Mouse (Mus musculus) layer of hippocampus, adult 9-10 months (tissue): ENCODE data around the gene Hhatl.

Source experiments
- DNase-seq: peaks from one replicate; pipeline ENCODE4 v3.0.0; 2022; ENCODE audit warnings: low spot score

Gene Hhatl

DNA sequence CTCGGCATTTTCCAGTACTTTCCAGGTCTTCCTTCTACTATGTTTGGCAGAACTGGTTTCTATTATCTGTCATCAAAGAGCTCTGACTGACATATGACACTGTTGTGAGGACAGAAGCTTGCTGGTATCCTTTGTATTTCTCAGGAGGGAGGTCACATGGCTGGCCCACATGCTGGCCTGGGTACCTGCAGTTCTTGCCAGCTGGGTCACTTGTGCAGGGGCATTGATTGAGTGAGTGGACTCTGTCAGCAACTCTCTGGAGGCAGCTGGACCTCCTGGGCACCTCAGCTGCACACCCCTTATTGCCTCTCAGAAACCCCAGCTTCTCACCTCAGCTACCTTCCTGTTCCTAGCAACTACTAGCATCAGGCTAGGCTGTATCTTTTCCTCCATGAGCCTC is 15.2 kb upstream of the Hhatl start:
- no peak for DNase-seq

DNA sequence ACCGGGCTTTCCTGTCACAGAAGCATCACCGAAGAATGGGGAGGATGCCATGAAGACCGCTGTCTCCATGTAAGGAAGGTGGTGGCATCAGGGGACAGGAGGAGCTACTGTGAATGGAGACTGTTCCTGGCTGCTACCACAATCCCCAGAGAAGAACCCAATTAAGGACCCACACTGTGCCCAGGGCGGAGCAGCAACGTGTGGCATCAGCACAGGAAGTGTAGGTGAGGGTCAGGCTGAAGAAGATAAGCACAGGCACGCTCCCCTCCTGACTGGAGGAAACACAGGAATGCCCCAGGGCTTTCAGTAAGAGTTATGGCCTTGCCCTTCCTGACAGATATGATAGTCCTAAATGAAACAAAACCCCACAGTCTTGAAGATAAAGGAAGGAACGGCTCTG is 10.4 kb upstream of the Hhatl start:
- no peak for DNase-seq

DNA sequence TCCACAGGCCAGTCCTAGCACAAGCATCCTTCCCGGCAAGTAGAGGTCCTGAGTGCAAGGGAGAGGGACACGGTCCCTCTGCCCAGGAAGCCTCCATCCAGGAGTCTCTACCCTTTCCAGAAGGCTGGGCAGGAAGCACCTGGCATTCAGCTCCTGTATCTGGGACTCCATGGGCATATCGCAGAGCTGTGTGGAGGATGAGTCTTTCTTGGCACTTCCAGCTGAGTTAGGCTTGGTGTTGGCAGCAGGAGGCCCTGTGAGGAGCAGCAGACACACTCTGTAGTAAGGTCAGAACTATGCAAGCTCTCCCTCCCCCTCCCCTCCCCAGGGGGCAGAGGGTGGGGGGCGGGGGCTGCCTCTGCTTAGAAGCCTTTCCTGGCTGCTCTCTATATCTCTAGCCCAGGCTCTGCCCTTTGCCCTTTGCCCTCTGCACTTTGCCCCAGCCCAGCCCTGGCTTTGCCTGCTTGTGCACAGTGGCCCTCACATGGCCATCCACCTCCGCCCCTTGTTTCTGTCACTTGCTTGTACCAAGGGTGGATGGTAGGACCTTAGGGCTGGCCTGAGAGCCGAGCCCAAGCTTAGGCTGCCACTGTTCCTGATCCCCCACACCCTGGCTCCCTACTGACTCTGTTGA is 6.7 kb upstream of the Hhatl start:
- no peak for DNase-seq

DNA sequence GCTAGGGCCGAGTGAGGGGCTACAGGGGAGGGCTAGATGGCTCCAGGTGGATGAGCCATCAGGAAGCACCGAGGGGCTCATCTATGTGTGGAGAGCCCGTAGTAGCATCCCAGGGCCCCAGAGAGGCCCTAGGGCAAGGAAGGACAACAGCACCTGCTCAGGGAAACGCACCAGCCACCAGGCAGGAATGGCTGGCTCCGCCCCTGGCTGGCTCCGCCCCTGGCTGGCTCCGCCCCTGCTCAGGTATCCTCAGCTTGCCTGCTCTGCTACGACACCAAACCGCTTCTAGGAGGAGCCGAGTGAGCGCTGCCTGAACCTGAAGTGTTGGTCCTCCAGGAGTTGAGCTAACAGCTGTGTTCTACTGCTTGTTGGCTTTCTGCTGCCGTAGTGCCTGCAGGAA is 5.4 kb upstream of the Hhatl start:
- DNase-seq = no peak

DNA sequence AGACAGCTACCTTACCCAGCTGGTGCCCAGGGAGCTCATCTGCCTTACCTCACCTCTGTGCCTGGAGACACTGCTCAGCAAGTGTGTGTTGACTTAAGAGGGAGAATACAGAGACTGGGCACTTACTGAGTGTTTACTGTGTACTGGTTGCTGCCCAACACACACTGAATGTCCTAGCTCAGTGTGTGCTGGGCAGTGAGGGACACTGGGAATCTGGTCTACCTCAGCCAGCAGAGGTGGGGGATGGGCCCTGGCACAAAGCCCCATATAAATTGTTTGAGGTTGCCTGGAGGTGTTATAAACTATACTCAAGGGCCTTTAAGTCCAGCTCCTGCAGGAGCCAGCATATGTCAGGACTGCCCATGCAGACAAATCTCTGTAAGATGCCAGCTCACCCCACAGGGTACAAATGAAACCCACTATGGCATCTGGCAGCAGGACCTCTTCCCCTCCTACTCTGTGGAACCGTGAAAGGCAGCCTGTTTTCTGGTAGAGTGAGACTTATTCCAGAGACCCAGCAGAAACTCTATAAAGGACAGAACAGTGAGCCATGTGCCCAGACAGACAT is 2.7 kb upstream of the Hhatl start:
- no peak for DNase-seq

- no peak for DNase-seq
Observed at GRCm38 (mm10) chr9:121791206-121791605, 1.1 kb downstream of the Hhatl start.

GRCm38 (mm10) chr9:121786359-121786758 is 5.9 kb downstream of the Hhatl start:
- no peak for DNase-seq

DNA sequence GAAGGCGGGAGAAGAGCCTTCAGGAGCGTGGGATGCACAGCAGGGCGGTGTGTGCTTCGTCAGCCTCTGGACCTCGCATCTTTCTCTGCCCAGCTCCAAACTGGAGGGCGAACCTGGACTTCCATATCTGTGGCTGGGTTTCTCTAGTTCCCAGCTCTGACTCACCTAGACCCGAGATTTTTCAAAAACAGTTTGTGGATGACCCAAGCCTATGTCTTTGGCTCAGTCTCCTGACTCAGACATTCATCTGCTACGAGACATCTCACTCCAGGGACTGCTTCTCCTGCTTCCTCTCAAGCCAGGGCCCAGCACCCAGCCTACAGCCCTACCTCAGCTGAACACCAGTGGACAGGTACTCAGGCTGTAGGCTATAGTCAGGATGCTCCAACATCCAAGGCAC is 7.0 kb downstream of the Hhatl start:
- DNase-seq = no peak

GRCm38 (mm10) chr9:121784801-121785200 is 7.5 kb downstream of the Hhatl start:
- DNase-seq = no peak

DNA sequence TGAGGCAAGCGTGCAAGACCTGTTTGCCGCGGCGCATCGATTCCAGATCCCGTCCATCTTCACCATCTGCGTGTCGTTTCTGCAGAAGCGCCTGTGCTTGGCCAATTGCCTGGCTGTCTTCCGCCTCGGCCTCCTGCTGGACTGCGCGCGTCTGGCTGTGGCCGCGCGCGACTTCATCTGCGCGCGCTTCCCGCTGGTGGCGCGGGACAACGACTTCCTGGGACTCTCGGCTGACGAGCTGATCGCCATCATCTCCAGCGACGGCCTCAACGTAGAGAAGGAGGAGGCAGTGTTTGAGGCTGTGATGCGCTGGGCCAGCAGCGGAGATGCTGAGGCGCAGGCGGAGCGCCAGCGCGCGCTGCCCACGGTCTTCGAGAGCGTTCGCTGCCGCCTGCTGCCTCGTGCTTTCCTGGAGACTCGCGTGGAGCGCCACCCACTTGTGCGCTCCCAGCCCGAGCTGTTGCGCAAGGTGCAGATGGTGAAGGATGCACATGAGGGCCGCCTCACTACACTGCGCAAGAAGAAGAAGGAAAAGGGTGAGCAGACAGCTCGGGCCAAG is 14.2 kb downstream of the Hhatl start:
- no peak for DNase-seq

DNA sequence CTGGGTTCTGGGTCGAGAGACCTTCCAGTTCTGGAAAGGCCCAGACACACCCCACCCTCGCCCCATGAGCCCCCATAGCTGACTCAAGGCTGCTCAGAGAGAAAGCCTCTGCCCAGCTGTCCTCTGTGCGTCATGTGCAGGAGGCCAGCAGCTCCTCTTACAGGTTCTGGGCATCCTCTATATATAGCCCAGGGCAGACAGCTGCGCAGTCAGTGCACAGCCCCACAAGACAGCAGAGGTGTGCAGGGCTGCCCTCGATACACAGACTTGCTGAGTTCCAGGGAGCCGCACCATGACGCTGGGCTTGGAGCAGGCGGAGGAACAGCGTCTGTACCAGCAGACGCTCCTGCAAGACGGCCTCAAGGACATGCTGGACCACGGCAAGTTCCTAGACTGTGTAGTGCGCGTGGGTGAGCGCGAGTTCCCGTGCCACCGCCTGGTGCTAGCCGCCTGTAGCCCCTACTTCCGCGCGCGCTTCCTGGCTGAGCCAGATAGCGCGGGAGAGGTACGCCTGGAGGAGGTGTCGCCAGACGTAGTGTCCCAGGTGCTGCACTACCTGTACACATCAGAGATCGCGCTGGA is 14.7 kb downstream of the Hhatl start, which contains the start of gene Klhl40:
Gene Klhl40 (plus strand): TSS at position 124 of the 582 bp plus-strand sequence.
- DNase-seq = no peak

GRCm38 (mm10) chr9:121776511-121776910 is 15.8 kb downstream of the Hhatl start:
- DNase-seq = no peak

DNA sequence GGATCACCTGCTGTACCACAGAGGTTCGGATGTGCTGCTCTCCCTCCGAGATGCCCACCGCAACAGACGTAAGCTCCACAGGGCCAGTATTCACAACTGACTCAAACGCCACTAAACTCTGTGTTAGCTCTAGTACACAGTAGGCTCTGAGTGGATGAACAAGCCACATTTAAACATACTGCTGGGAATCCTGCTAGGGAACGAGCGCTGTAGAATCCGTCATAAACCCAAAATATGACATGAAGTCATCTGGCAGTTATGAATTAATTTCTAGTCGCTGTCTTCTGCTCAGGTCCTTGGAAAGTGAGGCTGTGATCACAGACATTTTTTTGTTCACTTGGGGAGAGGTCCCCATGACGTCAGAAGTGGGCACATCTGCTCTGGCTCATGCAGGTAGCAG is 16.4 kb downstream of the Hhatl start:
- DNase-seq = no peak

- DNase-seq = no peak
Observed at GRCm38 (mm10) chr9:121772412-121772811, 19.9 kb downstream of the Hhatl start.

DNA sequence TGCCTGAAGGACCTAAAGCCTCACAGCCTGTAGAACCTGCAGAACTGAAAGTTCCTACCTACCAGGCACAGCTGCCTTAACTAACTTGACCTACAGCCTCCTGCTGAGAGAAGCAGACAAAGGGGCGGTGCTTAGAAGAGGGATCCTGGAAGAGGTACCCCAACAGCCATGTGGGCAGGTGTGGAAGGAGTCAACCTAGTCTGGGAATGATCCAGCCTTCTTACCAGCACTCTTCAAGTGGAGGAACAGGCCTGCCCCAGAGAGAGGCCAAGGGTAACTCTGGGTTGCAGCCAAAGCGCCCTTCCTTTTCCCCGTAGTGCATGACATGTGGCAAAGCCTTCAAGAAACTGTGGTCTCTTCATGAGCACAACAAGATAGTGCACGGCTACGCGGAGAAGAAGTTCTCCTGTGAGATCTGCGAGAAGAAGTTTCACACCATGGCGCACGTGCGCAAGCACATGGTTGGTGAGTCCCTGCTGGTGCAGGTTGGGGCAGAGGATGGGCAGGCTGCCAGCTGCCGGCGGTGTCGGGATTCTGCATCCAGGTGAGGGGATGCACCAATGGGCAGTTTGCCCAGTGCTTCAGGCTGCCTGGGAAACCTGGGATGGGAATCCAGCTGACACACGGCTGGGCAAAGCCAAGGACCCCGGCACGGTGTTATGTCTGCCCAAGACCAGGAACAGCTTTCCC is 27.0 kb downstream of the Hhatl start:
- DNase-seq = no peak

GRCm38 (mm10) chr9:121763716-121764115 is 28.6 kb downstream of the Hhatl start:
- no peak for DNase-seq

- DNase-seq = no peak
Observed at GRCm38 (mm10) chr9:121762761-121763160, 29.5 kb downstream of the Hhatl start.

DNA sequence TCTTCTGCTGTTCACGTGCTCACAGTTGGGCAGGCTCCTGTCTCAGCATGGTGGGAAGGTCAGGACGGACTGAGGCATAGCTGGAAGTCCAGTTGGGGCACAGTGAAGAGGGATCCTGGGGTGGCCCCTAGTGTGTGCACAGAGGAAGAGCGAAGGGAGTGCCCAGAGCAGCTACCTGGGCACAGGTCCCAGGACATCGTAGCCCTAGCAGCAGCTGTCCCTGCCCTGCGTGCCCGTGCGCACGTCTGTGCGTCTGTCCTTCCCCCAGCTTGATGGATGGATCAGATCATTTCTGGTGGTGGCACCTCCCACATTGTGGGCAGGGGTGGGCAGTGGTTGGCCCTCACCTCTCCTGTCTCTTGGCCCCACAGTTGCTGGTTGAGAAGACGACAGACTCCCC is 30.1 kb downstream of the Hhatl start:
- DNase-seq = no peak

- no peak for DNase-seq
Observed at GRCm38 (mm10) chr9:121761787-121762186, 30.5 kb downstream of the Hhatl start.

- DNase-seq = no peak
Observed at GRCm38 (mm10) chr9:121761091-121761665, 31.1 kb downstream of the Hhatl start.

DNA sequence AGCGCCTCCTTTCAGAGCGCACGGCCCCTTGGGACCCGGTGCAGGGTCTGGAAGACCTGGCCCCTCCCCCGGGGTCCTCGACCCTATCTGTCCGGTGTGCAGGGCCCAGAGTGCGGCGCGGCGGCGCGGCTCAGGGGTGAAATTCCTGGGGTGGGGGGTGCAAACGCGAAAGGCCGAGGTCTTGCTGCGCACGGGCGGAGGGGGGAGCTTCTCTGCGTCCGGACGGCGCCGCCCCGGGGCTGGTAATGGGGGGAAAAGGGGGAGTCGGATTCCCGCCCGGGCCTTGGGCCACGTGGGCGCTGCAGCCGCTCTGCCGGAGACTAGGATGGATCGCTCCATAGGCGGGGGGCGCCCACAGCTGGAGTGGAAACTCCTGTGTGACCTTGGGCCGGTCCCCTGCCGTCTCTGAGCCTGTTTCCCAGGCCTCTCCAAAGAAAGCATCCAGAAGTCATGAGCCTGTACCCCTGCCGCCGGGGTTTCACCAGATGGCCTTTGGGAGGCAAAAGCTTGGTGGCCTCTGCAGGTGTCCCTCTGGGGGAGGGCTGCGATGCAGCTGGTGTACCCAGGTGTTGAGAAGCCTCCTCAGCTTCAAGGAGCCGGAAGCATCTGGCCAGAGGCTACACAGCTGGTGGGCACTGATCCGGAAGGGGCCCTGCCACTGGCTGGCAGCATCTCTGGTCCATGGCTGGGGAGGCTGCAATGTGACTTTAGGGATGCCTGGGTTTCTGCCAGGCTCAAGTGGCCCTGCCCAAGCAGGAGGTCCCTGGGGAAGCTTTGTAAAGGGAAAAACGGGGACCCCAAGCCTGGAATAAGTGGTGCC is 31.8 kb downstream of the Hhatl start:
- no peak for DNase-seq
